Mouse (Mus musculus) liver, adult (tissue): ENCODE measurements around the gene Rimkla.

Experiments
- GATA4 ChIP-seq: IDR thresholded peaks from 2 replicates; pipeline ENCODE4 v1.6.1; 2014; ENCODE audit warnings: mild to moderate bottlenecking, low read length; ENCODE audit not compliant: insufficient replicate concordance

The Rimkla gene

DNA sequence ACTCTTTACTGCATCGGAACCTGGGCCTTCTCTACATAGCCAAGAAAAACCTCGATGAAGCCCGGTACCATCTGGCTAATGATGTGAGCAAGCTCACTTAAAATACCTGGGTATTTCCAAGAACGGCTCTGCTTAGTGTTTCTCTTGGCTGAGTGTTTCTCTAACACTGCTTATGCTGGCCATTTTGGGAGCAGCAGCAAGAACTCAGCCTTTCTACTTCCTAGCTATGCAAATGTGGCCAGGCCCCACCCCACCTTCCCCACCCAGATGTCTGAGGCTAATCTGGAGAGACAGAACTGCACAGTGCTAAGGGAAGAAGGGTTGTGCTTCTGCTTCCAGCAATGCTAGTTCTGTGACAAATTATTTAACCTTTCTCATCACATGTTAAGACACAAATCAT is 50.6 kb downstream of the Rimkla start:
- TF ChIP-seq GATA4: no peak

DNA sequence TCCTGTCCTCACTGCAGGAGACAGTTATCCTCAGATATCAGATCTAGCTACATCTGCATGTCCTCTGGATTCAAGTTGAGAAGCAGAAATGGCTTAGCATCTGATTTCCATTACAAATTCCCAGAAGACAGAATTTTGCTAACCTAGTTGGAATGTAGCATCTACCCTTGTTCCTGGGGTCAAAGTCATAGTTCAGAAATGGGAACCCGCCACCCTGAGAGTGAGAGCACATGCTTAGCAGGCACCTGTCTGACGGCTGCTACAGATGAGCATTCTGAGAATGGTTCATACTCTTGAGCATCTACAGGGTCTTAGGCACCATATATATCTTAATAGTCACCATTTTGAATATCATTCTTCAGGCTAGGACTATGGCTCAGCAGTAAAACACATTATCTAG is 54.5 kb downstream of the Rimkla start:
- no peak for TF ChIP-seq GATA4

DNA sequence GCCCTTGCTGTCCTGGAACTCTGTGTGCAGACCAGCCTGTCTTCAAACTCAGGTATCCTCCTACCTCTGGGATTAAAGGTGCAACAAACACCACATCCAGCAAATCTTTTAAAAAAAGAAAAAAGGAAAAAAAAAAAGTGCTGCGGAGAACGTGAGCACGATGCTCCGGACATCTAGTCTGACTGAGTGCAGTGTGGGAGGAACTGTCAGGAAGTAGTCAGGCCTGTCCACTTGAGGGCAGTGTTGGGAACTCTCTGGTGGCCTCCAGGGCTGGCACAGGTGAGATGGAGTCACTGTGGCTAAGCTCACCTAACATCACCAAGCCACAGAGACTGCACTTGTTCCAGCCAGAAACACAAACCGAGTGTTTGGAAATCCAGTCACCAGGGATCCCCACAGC is 61.8 kb downstream of the Rimkla start:
- no peak for TF ChIP-seq GATA4

DNA sequence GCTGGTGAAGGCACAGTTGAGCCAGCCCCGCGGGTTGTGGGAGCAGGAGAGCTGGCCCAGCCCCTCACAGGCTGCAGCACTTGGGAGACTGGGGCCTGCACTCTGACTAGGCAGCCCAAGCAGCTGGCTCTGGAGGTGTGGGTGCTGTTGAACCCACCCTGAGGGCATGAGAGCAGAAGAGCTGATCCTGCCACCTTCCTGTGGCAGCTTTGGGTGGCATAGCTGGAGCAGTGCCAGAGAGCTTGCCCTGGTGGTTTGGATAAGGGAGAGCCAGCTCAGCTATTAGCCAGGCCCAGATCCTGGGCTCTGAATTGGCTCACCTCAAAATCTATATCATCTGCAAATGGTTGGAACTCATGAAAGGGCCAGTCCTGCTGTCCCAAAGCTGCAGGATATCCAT is 64.7 kb downstream of the Rimkla start:
- no peak for TF ChIP-seq GATA4

DNA sequence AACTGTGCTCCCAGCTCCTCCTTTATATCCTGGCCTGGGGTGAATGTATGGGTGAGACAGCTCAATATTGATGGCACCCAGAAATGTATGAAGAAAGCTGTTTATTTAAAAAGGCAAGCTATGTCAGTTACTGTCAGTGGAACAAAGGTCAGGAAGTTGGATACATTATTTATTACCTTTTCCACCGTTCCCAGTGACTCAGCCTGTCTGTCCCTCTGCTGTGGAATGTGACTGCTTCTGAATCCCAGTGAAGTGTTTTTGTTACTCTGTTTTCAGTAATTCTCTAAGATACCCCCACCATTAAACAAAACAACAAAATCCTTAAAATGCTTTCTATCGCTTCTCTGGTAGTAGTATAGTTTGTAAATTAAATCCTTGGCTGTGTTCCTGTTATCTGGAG is 66.8 kb downstream of the Rimkla start:
- TF ChIP-seq GATA4: no peak

DNA sequence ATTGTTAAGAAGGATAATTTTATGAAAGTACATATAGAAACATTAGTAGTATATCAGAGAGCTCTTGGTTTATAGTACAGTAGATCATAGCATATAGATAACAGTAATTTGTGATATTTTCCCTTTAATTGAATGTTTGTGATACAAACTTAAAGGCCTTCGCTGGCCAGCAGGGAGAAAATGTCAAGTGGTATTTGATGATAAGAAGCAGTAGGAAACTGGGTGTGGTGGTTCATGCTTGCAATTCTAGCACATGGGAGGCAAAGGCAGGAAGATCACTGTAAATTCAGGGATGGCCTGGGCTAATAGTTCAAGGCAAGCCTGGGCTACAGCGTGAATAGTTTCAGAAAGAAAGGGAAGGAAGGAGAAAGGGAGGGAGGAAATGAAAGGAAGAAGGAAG is 67.4 kb downstream of the Rimkla start:
- TF ChIP-seq GATA4: no peak

DNA sequence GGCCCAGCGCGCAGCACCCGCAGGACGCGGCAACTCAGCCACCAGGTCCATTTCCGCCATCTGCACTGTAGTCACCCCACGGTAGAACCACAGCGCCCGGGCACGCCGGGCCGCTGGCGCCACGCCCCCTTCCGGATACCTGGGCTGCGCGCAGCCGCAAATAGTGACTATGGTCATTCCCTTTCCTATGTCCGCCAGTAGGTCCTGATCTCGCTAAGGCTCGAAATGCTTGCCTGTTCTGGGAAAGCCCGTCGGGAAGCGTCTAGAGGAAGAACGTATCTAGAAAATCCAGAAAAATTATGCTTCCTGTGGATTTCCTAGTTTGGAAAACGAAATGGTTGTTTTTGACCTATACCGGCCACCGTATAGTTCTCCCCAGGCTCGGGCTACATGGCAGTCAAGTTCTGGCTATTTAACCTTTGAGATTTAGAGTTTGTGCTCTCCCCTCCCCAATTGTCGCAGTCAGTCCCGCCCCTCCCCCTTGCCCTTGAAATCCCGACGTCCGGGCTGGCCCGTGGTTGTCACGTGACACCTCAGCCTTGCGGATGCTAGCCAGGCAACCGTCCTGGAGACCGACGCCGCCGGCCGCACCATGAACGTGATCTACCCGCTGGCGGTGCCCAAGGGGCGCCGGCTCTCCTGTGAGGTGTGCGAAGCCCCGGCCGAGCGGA is 70.0 kb downstream of the Rimkla start, which contains the start of the genes Ppcs and Zmynd12:
TSS of gene Ppcs (minus strand) at position 127 of the 671 bp plus-strand sequence.
TSS of gene Zmynd12 (plus strand) at position 521 of the 671 bp plus-strand sequence.
- peak; percentile 28; the same call in 1 of the 2 replicates for TF ChIP-seq GATA4

DNA sequence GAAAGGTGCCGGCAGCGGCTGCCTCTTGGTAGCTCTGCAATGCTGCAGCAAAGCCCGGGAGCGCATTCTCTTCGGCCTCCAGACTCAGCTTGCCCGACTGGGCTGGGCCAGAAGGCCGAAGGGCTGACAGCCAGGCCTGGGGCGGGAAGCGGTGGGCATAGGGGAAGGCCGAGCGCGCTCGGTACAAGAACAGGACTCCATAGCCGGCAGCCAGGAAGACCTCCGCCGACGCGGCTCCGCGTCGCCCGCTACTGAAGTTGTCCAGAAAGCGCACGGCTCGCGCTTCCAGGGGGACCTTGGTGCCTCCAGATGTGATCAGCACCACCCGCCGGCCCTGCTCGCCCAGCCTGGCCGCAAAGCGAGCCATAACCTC is 70.5 kb downstream of the Rimkla start:
- no peak for TF ChIP-seq GATA4

DNA sequence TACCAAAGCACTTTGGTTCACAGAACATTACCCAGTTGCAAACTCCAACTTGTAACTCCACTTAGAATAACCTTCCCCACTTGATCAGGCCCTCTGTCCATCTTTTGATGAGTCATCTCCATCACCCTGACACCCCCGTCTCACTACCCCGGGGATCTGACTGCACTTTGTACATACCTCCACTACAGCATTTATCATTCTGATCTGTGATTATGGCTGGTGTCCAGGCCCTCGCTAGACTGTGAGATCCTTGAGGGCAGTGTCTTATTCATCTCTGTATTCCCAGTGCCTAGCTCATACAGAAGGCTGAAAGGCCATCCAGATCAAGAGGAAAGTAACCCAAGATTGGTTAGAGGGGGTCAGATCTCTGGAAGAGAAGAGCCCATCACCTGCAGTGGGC is 71.2 kb downstream of the Rimkla start:
- TF ChIP-seq GATA4: no peak

DNA sequence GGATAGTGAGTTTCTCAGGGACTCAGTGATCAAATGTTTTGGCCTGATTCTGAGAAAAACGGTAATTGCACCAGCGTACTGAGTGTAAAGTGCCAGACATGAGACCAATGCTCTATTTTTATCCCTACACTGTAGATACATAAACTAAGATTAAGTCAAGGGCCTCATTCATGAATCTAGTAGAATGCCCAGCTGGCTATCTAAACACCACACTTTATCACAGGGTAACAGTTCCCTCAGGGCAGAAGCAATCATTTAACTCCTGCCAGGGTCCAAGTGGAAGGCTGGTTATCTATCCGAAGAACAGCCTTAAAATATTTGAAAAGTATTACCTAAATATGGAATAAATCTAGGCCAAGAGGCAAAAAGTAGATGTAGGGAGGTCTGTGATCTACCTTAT is 74.5 kb downstream of the Rimkla start:
- no peak for TF ChIP-seq GATA4

DNA sequence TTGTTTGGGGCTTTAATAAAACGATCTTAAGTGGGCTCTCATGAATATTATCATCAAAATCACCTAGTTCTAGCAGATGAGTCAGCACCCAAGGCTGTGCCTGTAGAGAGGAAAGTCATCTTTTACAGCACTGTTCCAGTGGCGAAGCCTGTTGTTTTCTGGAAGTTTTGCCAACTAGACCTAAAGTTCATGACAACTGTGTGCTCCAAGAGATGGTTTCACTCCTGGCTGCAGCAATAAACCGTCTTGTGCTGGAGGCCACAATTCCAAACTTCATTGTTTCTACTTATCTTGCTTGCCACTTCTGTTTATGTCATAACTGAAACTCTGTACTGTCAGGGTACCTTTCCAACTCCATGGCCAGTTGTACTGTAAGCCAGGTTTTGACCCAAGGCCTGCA is 75.2 kb downstream of the Rimkla start:
- no peak for TF ChIP-seq GATA4
